Mouse (Mus musculus) spleen, adult 2 months (tissue): ENCODE results near the gene Bod1l. TPM values are rescaled to one million over a fixed set of nuclear protein-coding genes. Genes with fewer than 3 reads are reported as not detected.

Source experiments
- DNase-seq, 2 experiments: peaks; one replicate each; pipeline versions ENCODE4 v3.0.0 to v3.0.0-alpha.2; 2012 to 2021; ENCODE audit warnings: low spot score in 2 of 2, low read depth in 1 of 2
- H3K27ac ChIP-seq: fragments of 200-500 bp; 2 replicates; pipeline ENCODE4 v1.5.1; 2012; ENCODE audit warnings: low read length, inconsistent platforms; ENCODE audit not compliant: insufficient read depth
- H3K27me3 ChIP-seq: fragments of 200-500 bp; 2 replicates; pipeline ENCODE4 v1.6.1; 2012; ENCODE audit warnings: mild to moderate bottlenecking, moderate library complexity, low read length, inconsistent platforms; ENCODE audit not compliant: control insufficient read depth, insufficient read depth
- H3K36me3 ChIP-seq: fragments of 200-500 bp; 2 replicates; pipeline ENCODE4 v1.6.1; 2012; ENCODE audit warnings: mild to moderate bottlenecking, low read length, inconsistent platforms; ENCODE audit not compliant: control insufficient read depth, insufficient read depth
- H3K4me1 ChIP-seq: fragments of 200-500 bp; 2 replicates; pipeline ENCODE4 v1.6.1; 2011; ENCODE audit warnings: inconsistent platforms; ENCODE audit not compliant: control insufficient read depth, insufficient read depth, insufficient read length
- H3K4me3 ChIP-seq: fragments of 200-500 bp; 2 replicates; pipeline ENCODE4 v1.5.1; 2011; ENCODE audit warnings: mild to moderate bottlenecking, inconsistent platforms; ENCODE audit not compliant: insufficient read depth, insufficient read length; ENCODE audit errors: extremely low read depth
- CTCF ChIP-seq: fragments of 200-500 bp; IDR thresholded peaks from 2 replicates; pipeline ENCODE4 v1.5.1; 2011; ENCODE audit warnings: mild to moderate bottlenecking, inconsistent platforms; ENCODE audit not compliant: insufficient read depth, insufficient read length, insufficient replicate concordance; ENCODE audit errors: extremely low read depth
- POLR2A ChIP-seq: fragments of 200-500 bp; IDR thresholded peaks from 2 replicates; pipeline ENCODE4 v1.6.1; 2011; ENCODE audit warnings: low read depth, low read length, inconsistent platforms
- WGBS: fragments of 180-500 bp; shearing (Covaris S2); methylation state at CpG from one replicate; pipeline ENCODE4 v1.1.7; 2018; 5-methylcytosine and 5-hydroxymethylcytosine counted together
- polyA plus RNA-seq: library from polyadenylated mRNA; depleted of rRNA; stranded (reverse); fragments of >200 nt; gene quantifications from 2 replicates; pipeline ENCODE4 v1.2.3, GENCODE M21; 2012

Bod1l gene
- polyA plus RNA-seq, 1 experiment, result 3.3 TPM

DNA sequence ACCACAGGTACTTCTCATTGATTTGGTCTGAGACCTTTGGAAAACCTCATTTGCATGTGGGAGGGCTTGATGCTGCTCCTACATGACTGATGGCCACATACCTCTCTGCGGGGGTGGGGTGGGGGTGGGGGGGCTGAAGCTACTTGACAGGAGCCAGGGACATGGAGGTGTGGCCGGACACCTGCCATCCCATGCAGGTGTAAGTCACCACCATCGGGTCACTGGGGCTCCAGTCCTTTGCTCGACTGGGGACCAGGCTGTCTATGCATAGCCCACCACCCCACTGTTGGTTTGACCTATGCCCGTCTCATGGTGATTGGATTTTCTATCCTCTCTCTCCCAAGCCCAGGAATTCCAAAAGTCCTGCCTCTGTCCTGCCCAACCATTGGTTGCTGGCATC, 62.2 kb downstream of the Bod1l start:
- H3K27ac ChIP-seq, result no peak overlapping the region
- TF ChIP-seq CTCF (no peak), POLR2A (no peak)
- H3K4me1 ChIP-seq, result no peaks in the 10 kb centered on the region
- no peak for DNase-seq
- WGBS, result 86% methylated on average over 5 of the region's 5 CpGs
- no peak overlapping the region for H3K4me3 ChIP-seq
- H3K36me3 ChIP-seq, result peaks cover 8% of the 10 kb centered on the region
- H3K27me3 ChIP-seq, result no peaks in the 10 kb centered on the region

DNA sequence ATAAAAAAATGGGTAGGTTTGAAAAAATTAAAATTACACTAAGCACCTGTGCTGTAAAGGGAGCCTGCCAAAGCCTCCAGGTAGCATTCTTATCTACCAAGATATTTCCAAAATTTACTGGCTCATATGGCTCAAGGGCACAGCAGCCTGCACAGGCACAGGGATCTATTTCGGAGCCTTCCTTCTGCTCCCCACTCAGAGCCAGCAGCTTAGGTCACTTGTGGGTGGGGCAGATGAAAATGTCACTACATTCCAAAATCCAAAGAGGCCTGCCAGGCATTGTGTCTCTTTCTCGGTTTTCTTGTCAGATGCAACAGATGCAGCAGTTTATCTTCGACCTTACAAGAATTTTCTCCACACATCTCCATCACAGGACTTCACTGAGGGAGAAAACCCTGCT, 64.1 kb downstream of the Bod1l start:
- WGBS, result 85% methylated on average over 3 of the region's 3 CpGs
- Histone ChIP-seq H3K36me3 (no peaks in the 10 kb centered on the region), H3K27ac (no peak overlapping the region), H3K27me3 (no peaks in the 10 kb centered on the region), H3K4me3 (no peak overlapping the region), H3K4me1 (no peaks in the 10 kb centered on the region)
- DNase-seq, result no peak
- no peak for TF ChIP-seq POLR2A
- TF ChIP-seq CTCF, result no peak

DNA sequence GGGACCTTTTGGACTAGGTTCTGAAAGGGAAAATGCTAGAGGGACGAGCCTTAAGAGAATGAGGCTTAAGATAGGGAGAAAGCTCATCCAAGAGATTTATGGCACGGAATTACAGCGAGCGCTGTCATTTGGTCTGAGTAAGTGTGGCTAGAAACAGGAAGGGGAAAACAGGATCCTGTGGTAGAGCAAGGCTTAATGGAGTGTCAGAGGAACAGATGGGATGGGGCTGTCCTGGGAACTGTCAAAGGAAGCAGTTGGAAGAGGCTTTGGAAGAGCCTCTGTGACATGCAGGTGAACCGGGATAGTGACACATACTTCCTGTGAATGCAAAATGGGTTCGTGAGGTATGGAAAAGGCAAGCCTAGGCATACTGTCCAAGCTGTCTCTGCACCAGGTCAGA, 68.4 kb downstream of the Bod1l start:
- no peaks in the 10 kb centered on the region for H3K27me3 ChIP-seq
- 28% methylated on average over 6 of the region's 6 CpGs for WGBS
- TF ChIP-seq CTCF (no peak), POLR2A (no peak)
- DNase-seq, result no peak
- no peak overlapping the region for H3K4me3 ChIP-seq
- no peaks in the 10 kb centered on the region for H3K36me3 ChIP-seq
- H3K4me1 ChIP-seq, result no peaks in the 10 kb centered on the region
- H3K27ac ChIP-seq, result no peak overlapping the region

DNA sequence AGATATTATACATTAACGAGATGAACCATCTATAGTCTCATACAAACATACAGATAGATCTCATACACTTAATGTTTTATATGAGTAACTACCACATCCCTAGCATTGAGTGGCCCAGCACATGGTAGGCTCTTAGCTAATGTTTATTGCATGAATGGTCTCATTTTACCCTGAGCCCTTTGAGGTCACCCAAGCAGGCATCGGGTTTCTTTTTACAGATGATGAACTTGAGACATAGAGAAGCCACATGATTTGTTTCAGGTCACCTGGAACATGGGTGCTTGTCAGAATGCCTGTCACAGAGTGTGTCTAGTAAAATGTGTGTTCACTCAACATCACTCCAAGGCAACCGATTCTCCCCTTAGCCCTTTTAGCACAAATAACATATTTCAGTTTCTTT, 68.8 kb downstream of the Bod1l start:
- TF ChIP-seq CTCF (no peak), POLR2A (no peak)
- H3K36me3 ChIP-seq, result no peaks in the 10 kb centered on the region
- no peak overlapping the region for H3K27ac ChIP-seq
- H3K4me1 ChIP-seq, result no peaks in the 10 kb centered on the region
- no peaks in the 10 kb centered on the region for H3K27me3 ChIP-seq
- DNase-seq, result no peak
- no peak overlapping the region for H3K4me3 ChIP-seq
- 73% methylated on average over 3 of the region's 3 CpGs for WGBS

DNA sequence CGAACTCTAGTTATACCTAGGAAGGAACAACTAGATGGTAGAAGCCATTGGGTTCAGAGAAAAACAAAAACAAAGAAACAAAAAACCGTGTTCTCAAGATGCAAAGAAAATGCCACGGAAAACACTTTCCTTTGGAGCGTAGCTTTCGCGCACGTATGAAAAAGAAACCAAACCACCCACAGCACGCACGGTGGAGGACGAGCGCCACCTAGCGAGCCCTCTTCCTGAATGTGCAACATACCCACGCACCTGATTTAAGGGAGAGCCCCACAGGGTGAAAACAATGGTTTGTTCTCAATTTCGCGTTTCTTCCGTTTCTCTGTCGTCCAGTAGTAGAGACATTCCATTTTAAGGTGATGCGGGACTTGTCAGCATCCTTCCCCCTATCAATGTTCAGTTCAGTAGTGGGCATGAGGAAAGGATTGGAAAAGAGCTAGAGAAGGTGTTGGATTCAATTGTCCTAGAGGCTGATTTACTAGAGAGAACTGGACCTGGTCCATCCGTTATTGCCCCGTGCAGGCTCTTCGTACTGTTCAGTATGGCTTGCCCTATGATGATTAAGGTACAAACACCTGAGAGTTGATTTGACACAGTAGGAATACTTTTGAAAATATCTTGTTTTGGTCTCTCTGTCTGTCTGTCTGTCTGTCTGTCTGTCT, 75.6 kb downstream of the Bod1l start:
- peak overlapping the region; percentile 51 for H3K4me3 ChIP-seq

DNA sequence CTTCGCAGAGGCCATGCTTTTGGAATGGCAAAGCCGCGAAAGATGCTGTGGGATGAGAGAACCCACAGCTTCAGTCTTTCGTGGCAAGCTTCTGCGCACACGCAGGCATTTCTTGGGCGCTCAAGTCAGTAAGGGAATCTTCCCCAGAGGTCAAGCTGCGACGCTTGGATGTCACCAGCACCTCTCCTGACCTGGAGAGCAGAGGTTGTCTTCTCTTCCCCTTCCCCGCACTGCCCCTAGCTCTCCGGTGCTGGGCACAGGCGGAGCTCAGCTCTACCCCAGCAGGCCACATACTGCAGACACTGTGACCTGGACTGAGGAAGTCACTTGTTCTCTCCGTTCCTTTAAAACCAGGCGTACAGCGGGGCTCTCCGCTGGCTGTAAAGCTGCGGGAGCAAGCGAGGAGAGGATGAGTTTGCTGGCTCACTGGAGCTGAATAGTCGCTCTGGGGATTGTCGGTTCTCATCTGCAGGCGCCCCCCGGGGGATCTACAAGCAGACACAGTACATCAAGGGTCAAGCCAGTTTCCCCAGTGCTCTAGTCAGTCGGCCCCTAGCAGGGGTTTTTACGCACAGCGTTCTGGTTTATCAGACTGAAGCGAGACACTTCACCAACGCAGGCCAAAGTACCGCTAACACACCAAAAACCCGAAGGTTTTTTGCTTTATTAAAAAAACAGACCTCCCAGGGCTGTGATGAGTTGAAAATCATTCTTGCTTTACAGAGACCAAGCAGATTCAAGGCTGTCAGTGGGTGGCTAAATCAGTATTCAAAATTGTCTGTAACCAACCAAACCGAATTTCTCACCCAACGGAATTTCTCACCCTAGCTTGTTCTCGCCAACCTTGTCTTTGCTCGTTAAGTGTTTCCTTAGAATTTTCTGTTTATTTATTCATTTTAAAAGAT, 76.6 kb downstream of the Bod1l start:
- DNase-seq, result peak in 1 of 2 experiments; percentile 5
- peaks cover 11% of the 10 kb centered on the region for H3K4me1 ChIP-seq
- TF ChIP-seq POLR2A (no peak), CTCF (no peak)
- peaks cover 23% of the 10 kb centered on the region for H3K27me3 ChIP-seq
- H3K27ac ChIP-seq, result peak overlapping the region; percentile 25
- H3K36me3 ChIP-seq, result no peaks in the 10 kb centered on the region
- 5% methylated on average over 33 of the region's 33 CpGs for WGBS
- peak overlapping the region; percentile 51; the same call in 1 of the 2 replicates for H3K4me3 ChIP-seq

More for the DNA sequence above, 75.6 kb downstream of the Bod1l start:
- TF ChIP-seq POLR2A (no peak), CTCF (peak; percentile 99)
- Histone ChIP-seq H3K27me3 (peaks cover 20% of the 10 kb centered on the region), H3K36me3 (no peaks in the 10 kb centered on the region), H3K27ac (no peak overlapping the region), H3K4me1 (peaks cover 11% of the 10 kb centered on the region)
- 3% methylated on average over 21 of the region's 21 CpGs for WGBS
- DNase-seq, result peak; percentile 70 to 80
